Mouse (Mus musculus) liver, adult 2 months (tissue): ENCODE measurements around the gene Myo5c. TPM values are rescaled to one million over a fixed set of nuclear protein-coding genes. Genes with fewer than 3 reads are reported as not detected.

Experiments
- DNase-seq: peaks from one replicate; pipeline ENCODE4 v3.0.0-alpha.2; 2011; ENCODE audit warnings: low read depth, low spot score; ENCODE audit errors: extremely low read depth
- H3K27ac ChIP-seq: fragments of 200-500 bp; replicated peaks from 2 replicates; pipeline ENCODE4 v1.5.1; 2012; ENCODE audit warnings: low read depth, mild to moderate bottlenecking, control low read depth, inconsistent platforms, low read length; ENCODE audit not compliant: insufficient read depth
- H3K27me3 ChIP-seq: fragments of 200-500 bp; 2 replicates; pipeline ENCODE4 v1.6.1; 2012; ENCODE audit warnings: mild to moderate bottlenecking, moderate library complexity, low read length, inconsistent platforms; ENCODE audit not compliant: control insufficient read depth, insufficient read depth
- H3K36me3 ChIP-seq: fragments of 200-500 bp; 2 replicates; pipeline ENCODE4 v1.6.1; 2012; ENCODE audit warnings: low read length, inconsistent platforms; ENCODE audit not compliant: control insufficient read depth, insufficient read depth
- H3K4me1 ChIP-seq: fragments of 200-500 bp; 2 replicates; pipeline ENCODE4 v1.6.1; 2011; ENCODE audit warnings: low read length; ENCODE audit not compliant: control insufficient read depth, insufficient read depth
- H3K4me3 ChIP-seq: fragments of 200-500 bp; 2 replicates; pipeline ENCODE4 v1.5.1; 2011; ENCODE audit warnings: low read depth, mild to moderate bottlenecking, control low read depth, low read length, moderate library complexity; ENCODE audit not compliant: insufficient read depth
- H3K79me2 ChIP-seq: fragments of 200-500 bp; 2 replicates; pipeline ENCODE4 v1.6.1; 2012; ENCODE audit warnings: inconsistent platforms, mild to moderate bottlenecking, low read length, moderate library complexity; ENCODE audit not compliant: control insufficient read depth, insufficient read depth
- H3K9ac ChIP-seq: fragments of 200-500 bp; 2 replicates; pipeline ENCODE4 v1.6.1; 2012; ENCODE audit warnings: low read depth, mild to moderate bottlenecking, control low read depth, inconsistent platforms, low read length
- CTCF ChIP-seq: fragments of 200-500 bp; IDR thresholded peaks from 2 replicates; pipeline ENCODE4 v1.5.1; 2011; ENCODE audit warnings: low read depth, low read length, control low read depth
- POLR2A ChIP-seq: fragments of 200-500 bp; IDR thresholded peaks from 2 replicates; pipeline ENCODE4 v1.6.1; 2011; ENCODE audit warnings: low read length, control low read depth; ENCODE audit not compliant: insufficient read depth; ENCODE audit errors: extremely low read depth
- WGBS: fragments of 180-500 bp; shearing (Covaris S2); methylation state at CpG from one replicate; pipeline ENCODE4 v1.1.7; 2018; 5-methylcytosine and 5-hydroxymethylcytosine counted together
- polyA plus RNA-seq: library from polyadenylated mRNA; depleted of rRNA; stranded (reverse); fragments of >200 nt; gene quantifications from 2 replicates; pipeline ENCODE4 v1.2.3, GENCODE M21; 2012
- total RNA-seq: library from RNA; depleted of rRNA; stranded (reverse); fragments of >200 nt; gene quantifications from 2 replicates; pipeline ENCODE4 v1.2.3, GENCODE M21; 2014

The Myo5c gene
- total and polyA plus RNA-seq, 2 experiments, result 0.12 to 0.18 TPM

DNA sequence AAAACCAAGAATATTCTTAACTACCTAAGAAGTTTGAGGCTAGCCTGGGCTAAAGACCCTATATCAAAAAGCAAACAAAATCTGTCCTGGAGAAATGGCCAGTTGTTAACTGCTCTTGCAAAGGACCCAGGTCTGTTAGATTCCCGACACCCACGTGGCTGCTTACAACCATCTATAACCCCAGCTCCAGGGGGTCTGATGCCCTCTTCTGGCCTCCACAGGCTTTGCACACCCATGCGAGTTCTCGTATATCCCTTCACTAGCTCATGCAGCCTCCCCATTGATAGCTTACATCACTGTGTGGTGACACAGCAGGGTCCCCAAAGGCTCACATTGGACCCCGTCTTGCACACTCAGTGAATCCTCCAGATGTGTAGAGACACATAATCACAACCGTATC is 53.5 kb downstream of the Myo5c start:
- no peak overlapping the region for H3K4me3 ChIP-seq
- no peak overlapping the region for H3K27ac ChIP-seq
- no peaks in the 10 kb centered on the region for H3K4me1 ChIP-seq
- no peaks in the 10 kb centered on the region for H3K27me3 ChIP-seq
- H3K9ac ChIP-seq, result no peak overlapping the region
- H3K36me3 ChIP-seq, result no peaks in the 10 kb centered on the region
- TF ChIP-seq POLR2A, result no peak
- 0 out of 2 replicates have a peak, but pooled peaks have one; percentile 3 for TF ChIP-seq CTCF
- H3K79me2 ChIP-seq, result no peaks in the 10 kb centered on the region
- no peak for DNase-seq
- 83% methylated on average over 6 of the region's 6 CpGs for WGBS

GRCm38 (mm10) chr9:75287636-75288035 is 55.8 kb downstream of the Myo5c start:
- 80% methylated on average over 6 of the region's 6 CpGs for WGBS
- TF ChIP-seq POLR2A (no peak), CTCF (no peak)

GRCm38 (mm10) chr9:75289545-75289944 is 57.7 kb downstream of the Myo5c start:
- Histone ChIP-seq H3K9ac (no peak overlapping the region), H3K79me2 (no peaks in the 10 kb centered on the region), H3K4me1 (no peaks in the 10 kb centered on the region), H3K27me3 (no peaks in the 10 kb centered on the region), H3K36me3 (no peaks in the 10 kb centered on the region), H3K4me3 (no peak overlapping the region), H3K27ac (no peak overlapping the region)
- TF ChIP-seq POLR2A (no peak), CTCF (peak; percentile 53; the same call in 1 of the 2 replicates)
- WGBS, result 52% methylated on average over 4 of the region's 4 CpGs
- DNase-seq, result peak; percentile 23

More at GRCm38 (mm10) chr9:75287636-75288035, 55.8 kb downstream of the Myo5c start:
- DNase-seq, result no peak
- Histone ChIP-seq H3K4me1 (no peaks in the 10 kb centered on the region), H3K36me3 (no peaks in the 10 kb centered on the region), H3K4me3 (no peak overlapping the region), H3K27ac (no peak overlapping the region), H3K27me3 (no peaks in the 10 kb centered on the region), H3K79me2 (no peaks in the 10 kb centered on the region), H3K9ac (no peak overlapping the region)

- DNase-seq, result peak; percentile 28
- no peaks in the 10 kb centered on the region for H3K36me3 ChIP-seq
- no peak overlapping the region for H3K4me3 ChIP-seq
- no peaks in the 10 kb centered on the region for H3K4me1 ChIP-seq
- H3K9ac ChIP-seq, result no peak overlapping the region
- 96% methylated on average over 2 of the region's 2 CpGs for WGBS
- TF ChIP-seq POLR2A, result no peak
- peak; percentile 15; the same call in 1 of the 2 replicates for TF ChIP-seq CTCF
- H3K27me3 ChIP-seq, result no peaks in the 10 kb centered on the region
- no peak overlapping the region for H3K27ac ChIP-seq
- no peaks in the 10 kb centered on the region for H3K79me2 ChIP-seq
Observed at GRCm38 (mm10) chr9:75299342-75299741, 67.5 kb downstream of the Myo5c start.

GRCm38 (mm10) chr9:75303033-75303432 is 71.2 kb downstream of the Myo5c start:
- WGBS, result 90% methylated on average over 2 of the region's 2 CpGs
- no peak overlapping the region for H3K27ac ChIP-seq
- H3K9ac ChIP-seq, result no peak overlapping the region
- no peak overlapping the region for H3K4me3 ChIP-seq
- no peaks in the 10 kb centered on the region for H3K36me3 ChIP-seq
- no peaks in the 10 kb centered on the region for H3K27me3 ChIP-seq
- no peak for DNase-seq
- no peaks in the 10 kb centered on the region for H3K4me1 ChIP-seq
- TF ChIP-seq CTCF (no peak), POLR2A (no peak)
- no peaks in the 10 kb centered on the region for H3K79me2 ChIP-seq

GRCm38 (mm10) chr9:75303701-75304261 is 72.0 kb downstream of the Myo5c start:
- 66% methylated on average over 16 of the region's 16 CpGs for WGBS

More at GRCm38 (mm10) chr9:75303701-75304261, 72.0 kb downstream of the Myo5c start:
- Histone ChIP-seq H3K79me2 (no peaks in the 10 kb centered on the region), H3K27me3 (no peaks in the 10 kb centered on the region), H3K4me1 (no peaks in the 10 kb centered on the region), H3K36me3 (no peaks in the 10 kb centered on the region), H3K27ac (no peak overlapping the region), H3K4me3 (no peak overlapping the region), H3K9ac (no peak overlapping the region)
- DNase-seq, result no peak
- TF ChIP-seq POLR2A, result no peak
- TF ChIP-seq CTCF, result no peak
